Mouse (Mus musculus) kidney, embryonic 14.5 days (tissue): Measurements from ENCODE around the gene Ahcyl1. TPM values are rescaled to one million over a fixed set of nuclear protein-coding genes. Genes with fewer than 3 reads are reported as not detected.

ENCODE experiments used
- ATAC-seq: fragments of 200-750 bp; cut with Nextera tagmentation; 2 replicates; pipeline ENCODE4 v1.8.0; 2017; ENCODE audit warnings: moderate number of reproducible peaks, mild to moderate bottlenecking, moderate TSS enrichment, moderate library complexity; ENCODE audit not compliant: low FRiP score, low TSS enrichment
- H3K27ac ChIP-seq: fragments of 300-500 bp; sonication (generic); 2 replicates; pipeline ENCODE4 v1.5.1; 2014; ENCODE audit warnings: low read depth, mild to moderate bottlenecking, low read length, moderate library complexity, mixed read lengths
- H3K27me3 ChIP-seq: fragments of 300-500 bp; sonication (generic); 2 replicates; pipeline ENCODE4 v1.6.1; 2014; ENCODE audit warnings: mild to moderate bottlenecking, low read length; ENCODE audit not compliant: control insufficient read depth, insufficient read depth
- H3K36me3 ChIP-seq: fragments of 300-500 bp; sonication (generic); 2 replicates; pipeline ENCODE4 v1.6.1; 2014; ENCODE audit warnings: low read length, mixed read lengths; ENCODE audit not compliant: control insufficient read depth, insufficient read depth
- H3K4me1 ChIP-seq: fragments of 300-500 bp; sonication (generic); 2 replicates; pipeline ENCODE4 v1.6.1; 2014; ENCODE audit warnings: low read length, mixed read lengths; ENCODE audit not compliant: control insufficient read depth, insufficient read depth
- H3K4me2 ChIP-seq: fragments of 300-500 bp; sonication (generic); replicated peaks from 2 replicates; pipeline ENCODE4 v1.6.1; 2014; ENCODE audit warnings: low read depth, mild to moderate bottlenecking, low read length
- H3K4me3 ChIP-seq: fragments of 300-500 bp; sonication (generic); 2 replicates; pipeline ENCODE4 v1.5.1; 2014; ENCODE audit warnings: mild to moderate bottlenecking, low read length
- H3K9ac ChIP-seq: fragments of 300-500 bp; sonication (generic); 2 replicates; pipeline ENCODE4 v1.6.1; 2014; ENCODE audit warnings: low read depth, mild to moderate bottlenecking, low read length, moderate library complexity
- H3K9me3 ChIP-seq: fragments of 300-500 bp; sonication (generic); 2 replicates; pipeline ENCODE4 v1.6.1; 2016; ENCODE audit warnings: low read length; ENCODE audit not compliant: control insufficient read depth
- WGBS: fragments of 180-500 bp; shearing (Covaris S2); extraction: QIAGEN DNeasy Blood & Tissue Kit; methylation state at CpG from one replicate; pipeline ENCODE4 v1.1.7; 2014; 5-methylcytosine and 5-hydroxymethylcytosine counted together
- polyA plus RNA-seq: library from polyadenylated mRNA; unstranded; fragments of >200 nt; fragmentation: Nextera tagmentation; extraction: Ambion mirVana; gene quantifications from 2 replicates; pipeline ENCODE4 v1.2.1, GENCODE M21; 2014

Gene Ahcyl1
- polyA plus RNA-seq, 1 experiment from 2014 or later, result 119 TPM

DNA sequence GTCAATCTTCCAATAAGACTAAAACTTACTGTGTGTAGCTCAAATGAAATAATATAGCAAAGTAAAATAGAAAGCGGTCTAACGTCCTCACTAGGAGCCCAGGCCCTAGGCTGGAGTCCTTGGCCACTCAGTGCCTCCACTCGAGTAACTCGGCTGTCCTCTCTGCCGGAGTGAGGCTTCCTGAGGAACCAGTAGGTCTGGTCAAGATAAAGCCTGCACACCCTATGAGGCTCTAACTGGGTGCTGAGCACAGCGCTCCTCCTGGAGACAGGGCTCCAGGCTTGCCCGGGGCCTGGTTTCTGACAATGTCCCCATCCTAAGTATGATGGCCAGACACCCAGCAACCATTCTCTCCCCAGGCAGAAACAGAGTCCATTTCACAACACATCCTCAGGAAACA, 73.8 kb downstream of the Ahcyl1 start:
- no peaks in the 10 kb centered on the region for H3K9me3 ChIP-seq
- no peaks in the 10 kb centered on the region for H3K27me3 ChIP-seq
- no peak overlapping the region for H3K4me3 ChIP-seq
- H3K9ac ChIP-seq, result no peak overlapping the region
- ATAC-seq, result no peak
- no peaks in the 10 kb centered on the region for H3K4me1 ChIP-seq
- WGBS, result 93% methylated on average over 7 of the region's 7 CpGs
- no peak overlapping the region for H3K27ac ChIP-seq
- H3K4me2 ChIP-seq, result no peak overlapping the region
- peaks cover 94% of the 10 kb centered on the region for H3K36me3 ChIP-seq

DNA sequence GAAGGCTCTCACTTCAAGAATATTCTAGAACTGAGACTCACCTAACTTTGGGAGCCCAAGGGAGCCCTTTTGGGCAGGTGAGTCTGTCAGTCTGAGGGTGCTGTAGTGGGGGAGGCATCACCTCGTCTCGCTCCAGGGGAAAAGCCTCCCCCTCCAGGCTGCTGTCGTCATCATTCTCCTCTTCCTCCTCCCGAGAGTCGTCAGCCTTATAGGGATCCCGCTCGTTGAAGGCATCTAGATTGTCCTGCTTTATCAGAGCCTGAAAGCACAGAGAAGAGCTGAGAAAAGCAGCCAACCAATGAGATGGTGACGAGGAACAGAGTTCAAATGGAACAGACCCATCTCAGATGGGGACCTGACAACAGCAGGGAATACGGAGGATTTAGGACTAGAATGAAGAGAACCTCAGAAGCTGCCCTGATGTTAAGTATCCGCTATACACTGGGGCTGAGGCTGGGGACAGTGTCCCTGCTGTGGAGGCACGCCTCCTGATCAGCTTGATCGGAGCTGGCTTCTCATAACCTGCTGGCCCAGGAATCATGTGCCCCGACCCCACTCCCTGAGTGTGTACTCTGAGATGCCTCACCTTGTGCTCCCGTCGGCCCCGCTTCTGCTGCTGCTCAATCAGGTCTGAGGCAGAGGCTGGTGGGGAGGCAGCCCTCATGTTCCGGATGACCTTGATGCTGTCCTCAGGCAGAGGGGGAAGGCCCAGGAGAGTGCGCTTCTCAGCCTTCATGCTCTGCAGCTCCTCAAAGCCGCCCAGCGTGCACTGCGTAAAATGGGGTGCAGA, 74.9 kb downstream of the Ahcyl1 start:
- WGBS, result 90% methylated on average over 21 of the region's 21 CpGs

DNA sequence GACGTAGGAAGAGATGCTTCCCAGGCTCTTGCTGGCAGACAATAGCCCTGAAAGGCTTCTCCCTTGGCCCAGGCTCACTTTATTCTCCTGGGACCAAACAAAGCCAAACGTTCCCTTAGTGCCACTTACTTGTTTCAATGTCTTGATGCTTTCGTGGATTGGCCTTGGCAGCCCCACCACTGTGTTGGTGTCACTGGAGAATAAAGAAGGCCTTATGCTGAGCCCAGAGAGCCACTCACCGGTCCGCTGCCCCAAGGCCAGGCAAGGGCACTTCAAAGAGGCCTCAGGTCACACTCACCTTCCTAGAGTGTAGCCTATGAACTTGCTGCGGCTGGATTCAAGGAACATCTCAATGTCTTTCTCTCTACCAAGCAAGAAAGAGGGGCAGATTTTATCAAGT, 76.4 kb downstream of the Ahcyl1 start:
- Histone ChIP-seq H3K27ac (no peak overlapping the region), H3K9me3 (no peaks in the 10 kb centered on the region), H3K27me3 (no peaks in the 10 kb centered on the region), H3K4me2 (no peak overlapping the region), H3K4me1 (no peaks in the 10 kb centered on the region), H3K9ac (no peak overlapping the region), H3K4me3 (no peak overlapping the region), H3K36me3 (peaks cover 94% of the 10 kb centered on the region)
- no peak for ATAC-seq
- 86% methylated on average over 6 of the region's 6 CpGs for WGBS

More for the DNA sequence above, 74.9 kb downstream of the Ahcyl1 start:
- Histone ChIP-seq H3K36me3 (peaks cover 93% of the 10 kb centered on the region), H3K4me1 (no peaks in the 10 kb centered on the region), H3K27ac (no peak overlapping the region), H3K9ac (no peak overlapping the region), H3K4me3 (no peak overlapping the region), H3K27me3 (no peaks in the 10 kb centered on the region), H3K9me3 (no peaks in the 10 kb centered on the region), H3K4me2 (no peak overlapping the region)
- no peak for ATAC-seq

DNA sequence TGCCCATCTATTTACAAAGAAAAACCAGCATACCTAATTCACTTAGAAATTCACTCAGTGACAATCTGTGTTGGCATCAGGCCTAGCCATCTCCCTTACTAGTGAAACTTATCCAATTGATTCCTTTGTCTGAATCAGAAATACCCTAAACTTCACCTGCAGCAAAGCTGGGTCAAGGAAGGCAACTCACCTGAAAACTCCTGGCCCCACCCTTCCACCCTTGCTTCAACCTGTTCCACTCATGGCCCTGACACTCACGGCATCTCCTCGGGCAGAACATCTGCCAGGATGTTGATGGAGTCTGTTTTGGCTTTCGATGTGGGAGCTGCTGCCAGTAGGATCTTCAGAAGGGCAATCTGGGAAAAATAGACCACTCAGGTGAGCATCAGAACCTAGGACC, 78.6 kb downstream of the Ahcyl1 start:
- Histone ChIP-seq H3K36me3 (peaks cover 95% of the 10 kb centered on the region), H3K27ac (no peak overlapping the region), H3K27me3 (no peaks in the 10 kb centered on the region), H3K9me3 (no peaks in the 10 kb centered on the region), H3K4me2 (no peak overlapping the region), H3K4me1 (no peaks in the 10 kb centered on the region), H3K9ac (no peak overlapping the region), H3K4me3 (no peak overlapping the region)
- 88% methylated on average over 3 of the region's 3 CpGs for WGBS
- ATAC-seq, result no peak

Other genes with a start within 250 kb of the Ahcyl1 start
- 0.16 TPM in 1 of 2 replicates, not detected in the other for gene Kcnc4, start 237.0 kb downstream of the Ahcyl1 start, polyA plus RNA-seq
- gene Slc6a17, start 178.5 kb downstream of the Ahcyl1 start, polyA plus RNA-seq, result 1.7 and 2.9 TPM in 2 replicates
- gene Ubl4b, start 141.5 kb downstream of the Ahcyl1 start, polyA plus RNA-seq, result not detected in 2 replicates
- 0.26 TPM in 1 of 2 replicates, not detected in the other for gene Alx3, start 101.5 kb downstream of the Ahcyl1 start, polyA plus RNA-seq
- gene Gm10961, start 65.2 kb downstream of the Ahcyl1 start, polyA plus RNA-seq, result not detected in 2 replicates
- gene Strip1, start 64.9 kb downstream of the Ahcyl1 start, polyA plus RNA-seq, result 33.3 and 55.0 TPM in 2 replicates
- 3.9 and 8.5 TPM in 2 replicates for gene Csf1, start 63.9 kb upstream of the Ahcyl1 start, polyA plus RNA-seq
- not detected in 2 replicates for gene Eps8l3, start 180.7 kb upstream of the Ahcyl1 start, polyA plus RNA-seq
- 174 and 223 TPM in 2 replicates for gene Gstm5, start 199.3 kb upstream of the Ahcyl1 start, polyA plus RNA-seq
- 18.6 and 22.6 TPM in 2 replicates for gene Gstm7, start 235.3 kb upstream of the Ahcyl1 start, polyA plus RNA-seq
- gene Gstm6, start 247.2 kb upstream of the Ahcyl1 start, polyA plus RNA-seq, result 4.4 and 5.7 TPM in 2 replicates